In genomic region chr12:102127601-102128000, GRCm38 (mm10) we compare ENCODE assay signal across 9 mouse cellular contexts. TPM values are rescaled to one million over a fixed set of nuclear protein-coding genes. Genes with fewer than 3 reads are reported as not detected.
A peak's percentile ranks its signal among the peaks of the same experiment; 100 is the strongest.
DNase-seq lines count a peak whose midpoint lies in the region; ATAC-seq and TF ChIP-seq lines count a peak whose summit lies in the region.
"Had no signal": no experiment of that assay in that cellular context is flagged by ENCODE, and none has a peak within 500 bp of the region (broad histone marks: within the 10 kb centered on the region; RNA-seq: fewer than 3 reads in every experiment).

No protein-coding gene starts in this region.

- no peak overlapping the region for H3K9ac ChIP-seq in liver, embryonic 16.5 days (ENCODE audit: low read depth, low read length)

- H3K4me3 ChIP-seq in heart, embryonic 10.5 days = peak overlapping the region; percentile 71
- H3K4me3 ChIP-seq in spleen, adult 2 months (ENCODE audit: extremely low read depth, insufficient read depth, insufficient read length) = 0 out of 2 replicates have a peak overlapping the region, but pooled peaks have one; percentile 2
- peak overlapping the region; percentile 45; the same call in 1 of the 2 replicates for H3K4me3 ChIP-seq in liver, embryonic 16.5 days (ENCODE audit: low read depth, low read length)

- H3K4me2 ChIP-seq in liver, embryonic 16.5 days (ENCODE audit: low read depth, low read length) = peak overlapping the region; percentile 61

- no peaks in the 10 kb centered on the region for H3K9me3 ChIP-seq in heart, embryonic 10.5 days
- H3K9me3 ChIP-seq in liver, embryonic 16.5 days (replicated peaks; ENCODE audit: control insufficient read depth, low read length) = no peaks in the 10 kb centered on the region

- no peak overlapping the region for H3K27ac ChIP-seq in heart, embryonic 10.5 days
- H3K27ac ChIP-seq in spleen, adult 2 months (ENCODE audit: insufficient read depth, low read length) = no peak overlapping the region
- no peak overlapping the region for H3K27ac ChIP-seq in liver, embryonic 16.5 days (ENCODE audit: low read length)

- 8% methylated on average over 7 of the region's 7 CpGs for WGBS in heart, embryonic 10.5 days
- 29% methylated on average over 7 of the region's 7 CpGs for WGBS in spleen, adult 2 months
- 6% methylated on average over 7 of the region's 7 CpGs for WGBS in liver, embryonic 16.5 days (ENCODE audit: insufficient replicate concordance)

- TF ChIP-seq POLR2A in spleen, adult 2 months (IDR thresholded peaks at IDR 0.05; ENCODE audit: low read depth, low read length) = no peak

- TF ChIP-seq CTCF in spleen, adult 2 months (IDR thresholded peaks at IDR 0.05; ENCODE audit: extremely low read depth, insufficient read depth, insufficient read length, insufficient replicate concordance) = no peak

- DNase-seq in heart, embryonic 10.5 days (ENCODE audit: low spot score) = no peak
- DNase-seq in heart, postnatal 14 days = no peak
- no peak for DNase-seq in spleen, adult 2 months (ENCODE audit: low read depth in 1 of 2, low spot score in 2 of 2)
- no peak for DNase-seq in spleen, postnatal 36 days (ENCODE audit: low spot score in 2 of 2)
- no peak for DNase-seq in adrenal gland, adult (ENCODE audit: inconsistent age in 2 of 2, low spot score in 1 of 2)
- no peak for DNase-seq in embryo, embryonic 9.5 days (ENCODE audit: extremely low spot score)
- no peak for DNase-seq in right cerebral cortex, adult 2 months (ENCODE audit: low spot score in 2 of 2)

- intact Hi-C loops in heart, postnatal 14 days (cut with DNase I) = loop anchor here (5.0 kb wide), 2 partner anchors 130 to 255 kb away; no protein-coding TSS in a partner anchor

- no peak for ATAC-seq in liver, embryonic 16.5 days (ENCODE audit: low read depth)

- H3K36me3 ChIP-seq in heart, embryonic 10.5 days = 0 out of 2 replicates have a peak, but pooled peaks cover 4% of the 10 kb centered on the region
- H3K36me3 ChIP-seq in spleen, adult 2 months (ENCODE audit: control insufficient read depth, insufficient read depth, low read length) = no peaks in the 10 kb centered on the region
- H3K36me3 ChIP-seq in liver, embryonic 16.5 days (ENCODE audit: control insufficient read depth, insufficient read depth) = no peaks in the 10 kb centered on the region

- H3K27me3 ChIP-seq in heart, embryonic 10.5 days (ENCODE audit: insufficient read depth, poor library complexity, severe bottlenecking) = peaks cover 66% of the 10 kb centered on the region
- H3K27me3 ChIP-seq in spleen, adult 2 months (ENCODE audit: control insufficient read depth, insufficient read depth, low read length) = peaks cover 14% of the 10 kb centered on the region
- H3K27me3 ChIP-seq in liver, embryonic 16.5 days (ENCODE audit: control insufficient read depth, insufficient read depth, low read depth, low read length) = peaks cover 42% of the 10 kb centered on the region

- peaks cover 21% of the 10 kb centered on the region for H3K4me1 ChIP-seq in heart, embryonic 10.5 days
- H3K4me1 ChIP-seq in spleen, adult 2 months (ENCODE audit: control insufficient read depth, insufficient read depth, insufficient read length) = peaks cover 2% of the 10 kb centered on the region; the same call in 1 of the 2 replicates
- no peaks in the 10 kb centered on the region; the same call in 1 of the 2 replicates for H3K4me1 ChIP-seq in liver, embryonic 16.5 days (ENCODE audit: control insufficient read depth, low read depth, low read length)

RNA-seq across cellular contexts. Expression of gene Slc24a4, which starts 0.9 kb away (rescaled TPM):
- 1.9 and 3.7 TPM in 2 replicates for polyA plus RNA-seq in heart, embryonic 10.5 days (2016; fragmentation: Nextera tagmentation; extraction: Ambion mirVana)
- total RNA-seq in heart, postnatal 14 days (2021) = 1 to 10 TPM; 1.0 to 2.0 TPM
- polyA plus RNA-seq in spleen, adult 2 months (2012; rRNA removed) = not detected in 2 replicates
- polyA plus RNA-seq in liver, embryonic 16.5 days (2015; fragmentation: Nextera tagmentation; extraction: Ambion mirVana) = 0.18 and 0.38 TPM in 2 replicates
- total RNA-seq: common myeloid progenitor, adult 5-6 weeks had no signal

Comparison
In these comparisons a context has a peak if more than half of its experiments do, and no peak if none do; other contexts are left out.
1. H3K4me3 ChIP-seq: peak in every context shown above with its lines; median percentile 71 in heart, embryonic 10.5 days; 45 in liver, embryonic 16.5 days; 2 in spleen, adult 2 months.